Mouse (Mus musculus) heart, adult 2 months (tissue): ENCODE measurements at regions not wholly inside any gene's neighbourhood (a gene's known extent, or its start where the extent isn't known, plus 50 kb on each side); places are given as distances from the start of the nearest gene placed in this dataset.

Experiments
- CTCF ChIP-seq: fragments of 200-600 bp; IDR thresholded peaks from 2 replicates; pipeline ENCODE4 v1.8.1; 2022; ENCODE audit warnings: antibody characterized with exemption, mild to moderate bottlenecking, moderate library complexity
- EP300 ChIP-seq: fragments of 200-500 bp; IDR thresholded peaks from 2 replicates; pipeline ENCODE4 v1.6.1; 2011; ENCODE audit warnings: low read depth, low read length, control low read depth; ENCODE audit not compliant: insufficient read depth

GRCm38 (mm10) chr6:93266826-93267225 is 323.5 kb upstream of the Adamts9 start:
- TF ChIP-seq CTCF (no peak), EP300 (no peak)
